Mouse (Mus musculus) heart, embryonic 16.5 days (tissue): Measurements from ENCODE around the gene Zfp54. TPM values are rescaled to one million over a fixed set of nuclear protein-coding genes. Genes with fewer than 3 reads are reported as not detected.
"Not testable (repeated sequence)": the region's sequence is repeated elsewhere in the genome, so short reads cannot be mapped to it uniquely, and the experiment has no call there.

Source experiments
- ATAC-seq: fragments of 200-750 bp; cut with Nextera tagmentation; replicated peaks from 2 replicates; pipeline ENCODE4 v1.8.0; 2017; ENCODE audit warnings: moderate number of reproducible peaks; ENCODE audit not compliant: insufficient read depth, low FRiP score; ENCODE audit errors: extremely low read depth
- H3K27ac ChIP-seq: fragments of 300-500 bp; sonication (generic); 2 replicates; pipeline ENCODE4 v1.5.1; 2014; ENCODE audit warnings: mild to moderate bottlenecking, low read length, control low read depth, moderate library complexity
- H3K27me3 ChIP-seq: fragments of 300-500 bp; sonication (generic); 2 replicates; pipeline ENCODE4 v1.6.1; 2014; ENCODE audit warnings: low read length, mixed read lengths; ENCODE audit not compliant: control insufficient read depth, insufficient read depth
- H3K36me3 ChIP-seq: fragments of 300-500 bp; sonication (generic); 2 replicates; pipeline ENCODE4 v1.6.1; 2014; ENCODE audit not compliant: control insufficient read depth, insufficient read depth
- H3K4me1 ChIP-seq: fragments of 300-500 bp; sonication (generic); 2 replicates; pipeline ENCODE4 v1.6.1; 2014; ENCODE audit warnings: low read length, mixed read lengths; ENCODE audit not compliant: control insufficient read depth, insufficient read depth
- H3K4me2 ChIP-seq: fragments of 300-500 bp; sonication (generic); 2 replicates; pipeline ENCODE4 v1.6.1; 2014; ENCODE audit warnings: low read depth, mild to moderate bottlenecking, control low read depth, low read length
- H3K4me3 ChIP-seq: fragments of 300-500 bp; sonication (generic); 2 replicates; pipeline ENCODE4 v1.5.1; 2014; ENCODE audit warnings: mild to moderate bottlenecking, control low read depth, low read length
- H3K9ac ChIP-seq: fragments of 300-500 bp; sonication (generic); 2 replicates; pipeline ENCODE4 v1.6.1; 2014; ENCODE audit warnings: low read length, control low read depth
- H3K9me3 ChIP-seq: fragments of 300-500 bp; sonication (generic); replicated peaks from 2 replicates; pipeline ENCODE4 v1.6.1; 2016; ENCODE audit warnings: low read length; ENCODE audit not compliant: control insufficient read depth
- WGBS: fragments of 180-500 bp; shearing (Covaris S2); extraction: QIAGEN DNeasy Blood & Tissue Kit; methylation state at CpG from one replicate; pipeline ENCODE4 v1.1.7; 2014; 5-methylcytosine and 5-hydroxymethylcytosine counted together
- polyA plus RNA-seq: library from polyadenylated mRNA; unstranded; fragments of >200 nt; fragmentation: Nextera tagmentation; extraction: Ambion mirVana; gene quantifications from 2 replicates; pipeline ENCODE4 v1.2.1, GENCODE M21; 2015

Gene Zfp54
- polyA plus RNA-seq, 1 experiment from 2014 or later = 4.5 TPM

- Histone ChIP-seq H3K27ac (no peak overlapping the region), H3K36me3 (no peaks in the 10 kb centered on the region), H3K4me3 (no peak overlapping the region), H3K4me1 (peaks cover 9% of the 10 kb centered on the region), H3K9ac (no peak overlapping the region), H3K27me3 (no peaks in the 10 kb centered on the region), H3K9me3 (no peaks in the 10 kb centered on the region), H3K4me2 (no peak overlapping the region)
- no peak for ATAC-seq
- 29% methylated on average over 3 of the region's 3 CpGs for WGBS
These were observed 49.1 kb downstream of the Zfp54 start for GRCm38 (mm10) chr17:21472032-21472652.

GRCm38 (mm10) chr17:21472653-21473307 lies 49.8 kb downstream of the Zfp54 start:
- Histone ChIP-seq H3K4me3 (no peak overlapping the region), H3K27ac (no peak overlapping the region; the same call in 1 of the 2 replicates), H3K4me1 (peaks cover 9% of the 10 kb centered on the region), H3K4me2 (no peak overlapping the region), H3K9ac (no peak overlapping the region), H3K9me3 (no peaks in the 10 kb centered on the region), H3K27me3 (no peaks in the 10 kb centered on the region), H3K36me3 (no peaks in the 10 kb centered on the region)
- no peak for ATAC-seq
- WGBS = 48% methylated on average over 2 of the region's 2 CpGs

GRCm38 (mm10) chr17:21473362-21474190 lies 50.5 kb downstream of the Zfp54 start:
- ATAC-seq = peak; percentile 49

GRCm38 (mm10) chr17:21474729-21475128 lies 51.7 kb downstream of the Zfp54 start:
- H3K27ac ChIP-seq, H3K4me1 ChIP-seq, H3K27me3 ChIP-seq, H3K36me3 ChIP-seq, H3K9me3 ChIP-seq, ATAC-seq, H3K9ac ChIP-seq: not testable (repeated sequence)
- H3K4me2 ChIP-seq = peak overlapping the region; percentile 50
- WGBS = 3% methylated on average over 9 of the region's 10 CpGs
- peak overlapping the region; percentile 23; the same call in 1 of the 2 replicates for H3K4me3 ChIP-seq

More at GRCm38 (mm10) chr17:21473362-21474190, 50.5 kb downstream of the Zfp54 start:
- H3K4me3 ChIP-seq = no peak overlapping the region
- no peaks in the 10 kb centered on the region for H3K9me3 ChIP-seq
- 29% methylated on average over 14 of the region's 14 CpGs for WGBS
- peaks cover 9% of the 10 kb centered on the region for H3K4me1 ChIP-seq
- H3K36me3 ChIP-seq = no peaks in the 10 kb centered on the region
- no peak overlapping the region for H3K9ac ChIP-seq
- no peaks in the 10 kb centered on the region for H3K27me3 ChIP-seq
- peak overlapping the region; percentile 20; the same call in 1 of the 2 replicates for H3K4me2 ChIP-seq
- H3K27ac ChIP-seq = 0 out of 2 replicates have a peak overlapping the region, but pooled peaks have one; percentile 53

GRCm38 (mm10) chr17:21475290-21475689 lies 52.3 kb downstream of the Zfp54 start:
- not testable (repeated sequence) for ATAC-seq, H3K27ac ChIP-seq, H3K9ac ChIP-seq, H3K4me2 ChIP-seq, H3K4me1 ChIP-seq, H3K9me3 ChIP-seq, H3K36me3 ChIP-seq, H3K27me3 ChIP-seq, H3K4me3 ChIP-seq
- WGBS = 62% methylated on average over 1 of the region's 1 CpGs

GRCm38 (mm10) chr17:21476351-21476750 lies 53.3 kb downstream of the Zfp54 start:
- H3K27me3 ChIP-seq, H3K4me3 ChIP-seq, H3K9me3 ChIP-seq, H3K4me1 ChIP-seq, H3K4me2 ChIP-seq, H3K36me3 ChIP-seq, ATAC-seq, H3K9ac ChIP-seq, H3K27ac ChIP-seq: not testable (repeated sequence)
- WGBS = 62% methylated on average over 4 of the region's 9 CpGs

- not testable (repeated sequence) for H3K36me3 ChIP-seq, H3K4me2 ChIP-seq, H3K4me1 ChIP-seq, H3K9ac ChIP-seq, H3K9me3 ChIP-seq, H3K27ac ChIP-seq, H3K4me3 ChIP-seq, H3K27me3 ChIP-seq
- WGBS = 85% methylated on average over 10 of the region's 10 CpGs
- ATAC-seq = 0 out of 2 replicates have a peak, but pooled peaks have one; percentile 41
These were observed 55.2 kb downstream of the Zfp54 start for GRCm38 (mm10) chr17:21478103-21478777.
